Mouse (Mus musculus): ENCODE data around the gene 4931428L18Rik. TPM values are rescaled to one million over a fixed set of nuclear protein-coding genes. Genes with fewer than 3 reads are reported as not detected.

4931428L18Rik gene
- polyA plus RNA-seq, 1 experiment from 2014 or later: not detected

DNA sequence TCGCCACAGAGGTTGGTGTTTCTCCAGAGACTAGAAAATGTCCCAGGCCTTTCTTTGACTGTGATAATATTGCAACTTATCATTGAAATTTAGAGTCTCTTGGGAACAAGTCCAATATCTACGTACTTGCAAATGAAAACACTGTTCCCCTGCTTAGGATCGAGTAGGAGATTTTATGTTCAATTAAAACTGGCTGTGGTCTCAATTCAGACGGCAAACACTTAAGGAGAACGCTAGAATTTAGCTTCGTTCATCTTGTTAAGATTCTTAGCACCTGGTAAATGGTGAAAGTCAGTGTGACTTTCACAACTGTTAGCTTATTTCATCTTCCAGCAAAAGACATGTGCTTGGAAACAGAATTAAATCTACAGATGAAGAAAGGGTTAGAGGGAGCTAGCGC is 17.1 kb downstream of the 4931428L18Rik start:
- Histone ChIP-seq H3K9me3 (ENCODE audit: control insufficient read depth, low read length) (no peaks in the 10 kb centered on the region), H3K27ac (replicated peaks in 1 of 2; ENCODE audit: control insufficient read depth in 1 of 2, insufficient read depth in 1 of 2, low read depth in 2 of 2, low read length in 2 of 2) (no peak overlapping the region), H3K36me3 (ENCODE audit: control insufficient read depth, insufficient read depth, low read length) (no peaks in the 10 kb centered on the region), H3K27me3 (ENCODE audit: control insufficient read depth, insufficient read depth, low read length) (no peaks in the 10 kb centered on the region), H3K4me3 (ENCODE audit: control insufficient read depth in 1 of 2, insufficient read depth in 1 of 2, low read depth in 1 of 2, low read length in 2 of 2) (no peak overlapping the region), H3K9ac (ENCODE audit: low read length) (no peak overlapping the region), H3K4me1 (ENCODE audit: control insufficient read depth in 2 of 2, insufficient read depth in 2 of 2, low read length in 2 of 2) (no peaks in the 10 kb centered on the region), H3K4me2 (ENCODE audit: low read length) (no peak overlapping the region)
- no peak for ATAC-seq (ENCODE audit: insufficient number of reproducible peaks, insufficient read depth, low FRiP score, low read depth)
- WGBS: 74% methylated on average over 7 of the region's 7 CpGs

- no peaks in the 10 kb centered on the region for H3K4me1 ChIP-seq (ENCODE audit: control insufficient read depth in 2 of 2, insufficient read depth in 2 of 2, low read length in 2 of 2)
- no peak for ATAC-seq (ENCODE audit: insufficient number of reproducible peaks, insufficient read depth, low FRiP score, low read depth)
- no peak overlapping the region for H3K4me2 ChIP-seq (ENCODE audit: low read length)
- H3K4me3 ChIP-seq (ENCODE audit: control insufficient read depth in 1 of 2, insufficient read depth in 1 of 2, low read depth in 1 of 2, low read length in 2 of 2): no peak overlapping the region
- no peaks in the 10 kb centered on the region for H3K27me3 ChIP-seq (ENCODE audit: control insufficient read depth, insufficient read depth, low read length)
- H3K36me3 ChIP-seq (ENCODE audit: control insufficient read depth, insufficient read depth, low read length): no peaks in the 10 kb centered on the region
- H3K27ac ChIP-seq (replicated peaks in 1 of 2; ENCODE audit: control insufficient read depth in 1 of 2, insufficient read depth in 1 of 2, low read depth in 2 of 2, low read length in 2 of 2): no peak overlapping the region
- whole genome bisulfite sequencing: 83% methylated on average over 10 of the region's 10 CpGs
- H3K9me3 ChIP-seq (ENCODE audit: control insufficient read depth, low read length): no peaks in the 10 kb centered on the region
- H3K9ac ChIP-seq (ENCODE audit: low read length): no peak overlapping the region
Observed at GRCm38 (mm10) chr1:31203771-31204170, 18.7 kb downstream of the 4931428L18Rik start.

DNA sequence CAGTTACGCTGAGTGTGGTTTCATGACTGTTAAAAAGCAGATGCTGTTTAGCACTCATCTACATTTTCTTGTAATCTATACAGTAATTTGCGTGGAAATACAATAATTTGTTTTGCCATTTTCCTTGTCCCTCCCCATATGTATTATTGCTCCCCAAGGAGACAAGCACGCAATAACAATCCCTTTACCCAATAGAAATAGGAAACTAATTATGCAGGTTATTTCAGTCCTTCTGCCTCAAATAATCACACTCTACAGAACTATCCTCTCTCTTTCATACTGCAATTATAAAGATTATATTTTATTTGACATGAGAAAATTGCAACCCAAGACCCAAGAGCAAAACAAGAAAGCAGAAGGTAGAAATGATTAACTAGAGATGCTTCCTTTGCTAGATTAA is 25.5 kb downstream of the 4931428L18Rik start:
- no peak overlapping the region for H3K9ac ChIP-seq (ENCODE audit: low read length)
- 91% methylated on average over 3 of the region's 3 CpGs for WGBS
- no peak overlapping the region for H3K27ac ChIP-seq (replicated peaks in 1 of 2; ENCODE audit: control insufficient read depth in 1 of 2, insufficient read depth in 1 of 2, low read depth in 2 of 2, low read length in 2 of 2)

GRCm38 (mm10) chr1:31195633-31196032 is 26.9 kb downstream of the 4931428L18Rik start:
- no peaks in the 10 kb centered on the region for H3K4me1 ChIP-seq (ENCODE audit: control insufficient read depth in 2 of 2, insufficient read depth in 2 of 2, low read length in 2 of 2)
- H3K4me2 ChIP-seq (ENCODE audit: low read length): no peak overlapping the region
- WGBS: 59% methylated on average over 1 of the region's 1 CpGs
- H3K27ac ChIP-seq (replicated peaks in 1 of 2; ENCODE audit: control insufficient read depth in 1 of 2, insufficient read depth in 1 of 2, low read depth in 2 of 2, low read length in 2 of 2): no peak overlapping the region
- ATAC-seq (ENCODE audit: insufficient number of reproducible peaks, insufficient read depth, low FRiP score, low read depth): no peak
- no peak overlapping the region for H3K4me3 ChIP-seq (ENCODE audit: control insufficient read depth in 1 of 2, insufficient read depth in 1 of 2, low read depth in 1 of 2, low read length in 2 of 2)
- H3K27me3 ChIP-seq (ENCODE audit: control insufficient read depth, insufficient read depth, low read length): no peaks in the 10 kb centered on the region
- H3K9me3 ChIP-seq (ENCODE audit: control insufficient read depth, low read length): no peaks in the 10 kb centered on the region
- H3K9ac ChIP-seq (ENCODE audit: low read length): no peak overlapping the region
- no peaks in the 10 kb centered on the region for H3K36me3 ChIP-seq (ENCODE audit: control insufficient read depth, insufficient read depth, low read length)

More for the DNA sequence above, 25.5 kb downstream of the 4931428L18Rik start:
- no peak overlapping the region for H3K4me3 ChIP-seq (ENCODE audit: control insufficient read depth in 1 of 2, insufficient read depth in 1 of 2, low read depth in 1 of 2, low read length in 2 of 2)
- no peaks in the 10 kb centered on the region for H3K4me1 ChIP-seq (ENCODE audit: control insufficient read depth in 2 of 2, insufficient read depth in 2 of 2, low read length in 2 of 2)
- no peak for ATAC-seq (ENCODE audit: insufficient number of reproducible peaks, insufficient read depth, low FRiP score, low read depth)
- no peaks in the 10 kb centered on the region for H3K36me3 ChIP-seq (ENCODE audit: control insufficient read depth, insufficient read depth, low read length)
- no peak overlapping the region for H3K4me2 ChIP-seq (ENCODE audit: low read length)
- no peaks in the 10 kb centered on the region for H3K27me3 ChIP-seq (ENCODE audit: control insufficient read depth, insufficient read depth, low read length)
- H3K9me3 ChIP-seq (ENCODE audit: control insufficient read depth, low read length): no peaks in the 10 kb centered on the region

GRCm38 (mm10) chr1:31190237-31190866 is 32.1 kb downstream of the 4931428L18Rik start:
- Histone ChIP-seq H3K27me3 (ENCODE audit: control insufficient read depth, insufficient read depth, low read length) (no peaks in the 10 kb centered on the region), H3K9ac (ENCODE audit: low read length) (no peak overlapping the region), H3K36me3 (ENCODE audit: control insufficient read depth, insufficient read depth, low read length) (no peaks in the 10 kb centered on the region), H3K4me3 (ENCODE audit: control insufficient read depth in 1 of 2, insufficient read depth in 1 of 2, low read depth in 1 of 2, low read length in 2 of 2) (no peak overlapping the region), H3K27ac (replicated peaks in 1 of 2; ENCODE audit: control insufficient read depth in 1 of 2, insufficient read depth in 1 of 2, low read depth in 2 of 2, low read length in 2 of 2) (no peak overlapping the region), H3K4me2 (ENCODE audit: low read length) (no peak overlapping the region), H3K4me1 (ENCODE audit: control insufficient read depth in 2 of 2, insufficient read depth in 2 of 2, low read length in 2 of 2) (no peaks in the 10 kb centered on the region), H3K9me3 (ENCODE audit: control insufficient read depth, low read length) (no peaks in the 10 kb centered on the region)
- no peak for ATAC-seq (ENCODE audit: insufficient number of reproducible peaks, insufficient read depth, low FRiP score, low read depth)
- 73% methylated on average over 10 of the region's 10 CpGs for WGBS

DNA sequence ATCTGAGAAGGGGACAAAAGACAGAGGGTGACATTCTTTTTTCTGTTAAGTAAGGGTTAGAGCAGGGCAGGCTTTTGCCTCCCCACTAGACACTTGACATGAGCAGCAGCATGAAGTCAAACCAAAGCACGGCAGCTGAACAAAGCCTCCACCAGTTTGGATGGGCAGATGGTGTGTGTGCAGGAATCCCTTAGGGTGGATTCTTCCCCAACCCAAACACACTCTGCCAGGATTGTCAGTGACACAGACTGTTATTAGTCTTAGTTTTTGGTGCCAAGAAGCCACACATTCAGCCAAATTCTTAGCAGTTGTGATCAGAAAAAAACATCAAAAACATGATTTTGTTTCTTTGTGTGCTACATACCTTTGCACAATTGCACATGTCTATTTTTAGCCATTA is 44.2 kb downstream of the 4931428L18Rik start:
- no peaks in the 10 kb centered on the region for H3K27me3 ChIP-seq (ENCODE audit: control insufficient read depth, insufficient read depth, low read length)
- H3K4me3 ChIP-seq (ENCODE audit: control insufficient read depth in 1 of 2, insufficient read depth in 1 of 2, low read depth in 1 of 2, low read length in 2 of 2): no peak overlapping the region
- WGBS: 71% methylated on average over 1 of the region's 1 CpGs
- no peaks in the 10 kb centered on the region for H3K9me3 ChIP-seq (ENCODE audit: control insufficient read depth, low read length)
- no peaks in the 10 kb centered on the region for H3K36me3 ChIP-seq (ENCODE audit: control insufficient read depth, insufficient read depth, low read length)
- no peak overlapping the region for H3K27ac ChIP-seq (replicated peaks in 1 of 2; ENCODE audit: control insufficient read depth in 1 of 2, insufficient read depth in 1 of 2, low read depth in 2 of 2, low read length in 2 of 2)
- no peak overlapping the region for H3K4me2 ChIP-seq (ENCODE audit: low read length)
- no peak for ATAC-seq (ENCODE audit: insufficient number of reproducible peaks, insufficient read depth, low FRiP score, low read depth)
- H3K9ac ChIP-seq (ENCODE audit: low read length): no peak overlapping the region
- no peaks in the 10 kb centered on the region for H3K4me1 ChIP-seq (ENCODE audit: control insufficient read depth in 2 of 2, insufficient read depth in 2 of 2, low read length in 2 of 2)

- Histone ChIP-seq H3K27ac (replicated peaks in 1 of 2; ENCODE audit: control insufficient read depth in 1 of 2, insufficient read depth in 1 of 2, low read depth in 2 of 2, low read length in 2 of 2) (no peak within 1 kb of the TSS), H3K27me3 (ENCODE audit: control insufficient read depth, insufficient read depth, low read length) (no peaks in the 10 kb centered on the region), H3K4me2 (ENCODE audit: low read length) (no peak within 1 kb of the TSS), H3K9me3 (ENCODE audit: control insufficient read depth, low read length) (no peaks in the 10 kb centered on the region), H3K9ac (ENCODE audit: low read length) (no peak within 1 kb of the TSS), H3K4me3 (ENCODE audit: control insufficient read depth in 1 of 2, insufficient read depth in 1 of 2, low read depth in 1 of 2, low read length in 2 of 2) (no peak within 1 kb of the TSS), H3K4me1 (ENCODE audit: control insufficient read depth in 2 of 2, insufficient read depth in 2 of 2, low read length in 2 of 2) (no peaks in the 10 kb centered on the region), H3K36me3 (ENCODE audit: control insufficient read depth, insufficient read depth, low read length) (no peaks in the 10 kb centered on the region)
- ATAC-seq (ENCODE audit: insufficient number of reproducible peaks, insufficient read depth, low FRiP score, low read depth): no peak
- 68% methylated on average over 5 of the region's 5 CpGs for WGBS
Observed at GRCm38 (mm10) chr1:31176101-31176500, 46.4 kb downstream of the 4931428L18Rik start, which contains the start of gene Lgsn. Gene Lgsn, plus strand, starts transcription at chr1:31176401.

GRCm38 (mm10) chr1:31175401-31175800 is 47.1 kb downstream of the 4931428L18Rik start:
- 73% methylated on average over 3 of the region's 3 CpGs for WGBS
- Histone ChIP-seq H3K4me2 (ENCODE audit: low read length) (no peak overlapping the region), H3K9me3 (ENCODE audit: control insufficient read depth, low read length) (no peaks in the 10 kb centered on the region), H3K27me3 (ENCODE audit: control insufficient read depth, insufficient read depth, low read length) (no peaks in the 10 kb centered on the region), H3K4me1 (ENCODE audit: control insufficient read depth in 2 of 2, insufficient read depth in 2 of 2, low read length in 2 of 2) (no peaks in the 10 kb centered on the region), H3K27ac (replicated peaks in 1 of 2; ENCODE audit: control insufficient read depth in 1 of 2, insufficient read depth in 1 of 2, low read depth in 2 of 2, low read length in 2 of 2) (no peak overlapping the region), H3K36me3 (ENCODE audit: control insufficient read depth, insufficient read depth, low read length) (no peaks in the 10 kb centered on the region), H3K4me3 (ENCODE audit: control insufficient read depth in 1 of 2, insufficient read depth in 1 of 2, low read depth in 1 of 2, low read length in 2 of 2) (no peak overlapping the region), H3K9ac (ENCODE audit: low read length) (no peak overlapping the region)
- no peak for ATAC-seq (ENCODE audit: insufficient number of reproducible peaks, insufficient read depth, low FRiP score, low read depth)
